Mouse (Mus musculus): ENCODE data around the gene Stard5. TPM values are rescaled to one million over a fixed set of nuclear protein-coding genes. Genes with fewer than 3 reads are reported as not detected.
A peak's percentile ranks its signal among the peaks of the same experiment; 100 is the strongest.

Stard5 gene
- total RNA-seq, 4 experiments from 2014 or later, result 7.6 to 11.6 (median 9.3) TPM

GRCm38 (mm10) chr7:83632682-83633120, 942 bp downstream of the Stard5 start:
- no peak for DNase-seq (ENCODE audit: low spot score)

- DNase-seq (ENCODE audit: low spot score), result no peak
Observed at GRCm38 (mm10) chr7:83633856-83634255, 2.1 kb downstream of the Stard5 start.

- no peak for DNase-seq (ENCODE audit: low spot score)
Observed at GRCm38 (mm10) chr7:83635726-83636125, 4.0 kb downstream of the Stard5 start.

DNA sequence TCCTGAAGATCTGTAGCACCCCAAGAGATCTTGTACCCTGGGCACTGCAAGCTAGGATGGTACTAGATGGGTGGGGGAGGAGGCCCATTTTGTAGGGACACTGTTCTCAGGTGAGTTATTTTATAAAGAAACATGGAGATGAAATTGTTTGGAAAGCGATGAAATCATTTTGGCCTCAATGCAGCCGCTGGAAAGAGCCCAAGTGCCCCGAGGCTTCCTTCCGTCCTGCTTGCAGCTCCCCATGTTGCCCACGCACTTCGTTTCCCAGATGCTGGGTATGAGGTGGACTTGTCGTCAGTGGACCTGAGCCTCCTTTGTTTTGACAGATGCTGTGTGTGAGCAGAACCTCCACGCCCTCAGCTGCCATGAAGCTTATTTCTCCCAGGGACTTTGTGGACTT, 4.7 kb downstream of the Stard5 start:
- no peak for DNase-seq (ENCODE audit: low spot score)

- no peak for DNase-seq (ENCODE audit: low spot score)
Observed at GRCm38 (mm10) chr7:83637781-83638583, 6.2 kb downstream of the Stard5 start.

DNA sequence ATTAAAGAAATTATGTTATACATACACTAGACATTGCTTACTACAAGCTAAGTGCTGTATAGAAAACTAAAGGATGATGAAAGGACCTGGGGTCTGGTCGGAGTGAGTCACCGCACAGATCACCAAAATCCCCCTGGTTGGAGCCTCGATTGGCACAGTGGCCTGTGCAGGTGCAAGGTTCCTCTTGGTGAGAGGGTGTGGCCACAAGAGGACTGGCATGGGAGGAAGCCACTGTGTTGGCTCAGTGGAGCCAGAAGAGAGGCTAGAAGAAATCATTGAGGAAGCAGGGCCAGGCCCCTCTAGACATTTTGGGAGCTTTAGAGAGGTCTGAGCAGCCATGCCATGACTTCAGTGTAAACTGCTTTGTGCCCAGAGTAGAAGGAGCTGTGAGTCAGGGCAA, 7.3 kb downstream of the Stard5 start:
- DNase-seq (ENCODE audit: low spot score), result no peak

- DNase-seq (ENCODE audit: low spot score), result no peak
Observed at GRCm38 (mm10) chr7:83640581-83640980, 8.8 kb downstream of the Stard5 start.

- no peak for DNase-seq (ENCODE audit: low spot score)
Observed at GRCm38 (mm10) chr7:83641163-83641562, 9.4 kb downstream of the Stard5 start.

GRCm38 (mm10) chr7:83643581-83643980, 11.8 kb downstream of the Stard5 start:
- no peak for DNase-seq (ENCODE audit: low spot score)

DNA sequence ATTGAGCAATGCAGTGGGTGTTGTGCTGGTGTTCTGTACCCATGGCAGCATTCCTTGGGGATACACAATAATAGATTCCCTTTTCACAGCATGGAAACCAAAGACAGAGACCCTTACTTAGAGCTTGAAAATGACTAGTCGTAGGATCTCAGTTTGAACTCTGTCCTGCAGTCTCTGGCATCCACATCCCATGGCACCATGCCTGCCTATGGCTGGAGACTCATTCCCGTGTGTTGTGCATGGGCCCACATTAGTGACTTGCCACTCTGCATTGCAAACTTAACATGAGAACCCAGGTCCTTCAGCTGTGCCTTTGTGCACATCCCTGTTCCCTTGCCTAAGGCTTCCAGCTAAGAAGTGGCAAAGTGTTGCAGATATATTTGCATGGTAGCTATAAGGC, 13.0 kb downstream of the Stard5 start:
- DNase-seq (ENCODE audit: low spot score), result no peak

GRCm38 (mm10) chr7:83645476-83645875, 13.7 kb downstream of the Stard5 start:
- DNase-seq (ENCODE audit: low spot score), result no peak

- no peak for DNase-seq (ENCODE audit: low spot score)
Observed at GRCm38 (mm10) chr7:83648807-83649206, 17.0 kb downstream of the Stard5 start.

DNA sequence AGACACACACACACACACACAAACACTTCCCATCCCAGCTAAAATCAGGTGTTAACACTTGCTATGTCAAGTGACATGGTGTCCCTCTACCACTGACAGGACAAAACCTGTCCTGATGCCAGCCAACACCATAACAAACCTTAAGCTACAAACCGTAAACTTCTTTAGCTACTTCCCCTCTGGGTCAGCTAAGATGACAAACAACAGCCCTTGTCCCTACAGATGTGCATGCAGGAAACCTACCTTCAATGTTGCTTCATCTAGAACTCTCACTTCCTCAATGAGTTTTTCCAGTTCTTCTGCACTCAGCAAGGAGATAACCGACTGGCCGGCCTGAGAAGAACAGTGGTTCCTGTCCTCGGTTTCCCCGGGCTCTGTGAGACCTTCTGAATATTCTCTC, 18.9 kb downstream of the Stard5 start:
- no peak for DNase-seq (ENCODE audit: low spot score)

GRCm38 (mm10) chr7:83652498-83652897, 20.7 kb downstream of the Stard5 start:
- DNase-seq (ENCODE audit: low spot score), result no peak

DNA sequence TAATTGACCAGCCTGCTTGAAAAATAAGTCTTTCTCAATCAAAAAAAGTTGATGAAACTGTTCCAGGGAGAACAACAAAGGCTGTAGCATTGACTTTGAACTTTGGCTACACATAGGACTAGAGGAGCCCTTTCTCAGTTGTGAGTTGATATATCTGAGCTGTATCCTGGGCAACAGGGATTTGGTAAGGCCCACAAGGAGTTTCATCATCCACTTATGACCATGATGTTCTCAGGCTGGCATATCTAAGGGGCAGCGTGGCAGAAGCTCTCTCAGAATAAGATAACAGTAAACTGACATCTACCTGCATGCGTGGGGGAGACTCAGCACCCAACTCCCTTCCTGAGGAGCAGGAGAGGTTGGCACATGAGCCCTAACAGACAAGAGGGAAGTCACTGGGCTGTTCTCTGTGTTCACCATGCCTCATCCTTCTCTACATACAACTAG, 21.9 kb downstream of the Stard5 start:
- DNase-seq (ENCODE audit: low spot score), result no peak

DNA sequence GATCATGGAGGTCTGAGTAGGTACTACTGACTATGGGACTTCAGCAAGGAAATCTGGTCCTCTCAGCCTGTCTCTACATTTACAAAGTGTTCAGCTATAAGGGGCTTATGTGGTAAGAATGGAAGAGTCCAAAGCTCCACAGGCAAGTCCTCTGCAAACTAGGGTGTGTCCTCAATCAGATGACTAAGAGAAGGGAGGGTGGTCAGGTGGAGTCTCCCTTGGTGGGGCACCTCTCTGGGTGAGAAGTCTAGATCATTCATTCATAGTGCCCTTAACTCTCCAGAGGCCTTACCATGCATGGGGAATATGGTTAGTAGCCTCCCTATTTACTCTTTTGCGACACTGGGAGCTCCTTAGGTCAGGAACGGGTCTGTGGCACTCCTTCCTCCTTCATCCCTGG, 22.4 kb downstream of the Stard5 start:
- DNase-seq (ENCODE audit: low spot score), result no peak

- DNase-seq (ENCODE audit: low spot score), result peak; percentile 69
Observed at GRCm38 (mm10) chr7:83654938-83655630, 23.3 kb downstream of the Stard5 start.

DNA sequence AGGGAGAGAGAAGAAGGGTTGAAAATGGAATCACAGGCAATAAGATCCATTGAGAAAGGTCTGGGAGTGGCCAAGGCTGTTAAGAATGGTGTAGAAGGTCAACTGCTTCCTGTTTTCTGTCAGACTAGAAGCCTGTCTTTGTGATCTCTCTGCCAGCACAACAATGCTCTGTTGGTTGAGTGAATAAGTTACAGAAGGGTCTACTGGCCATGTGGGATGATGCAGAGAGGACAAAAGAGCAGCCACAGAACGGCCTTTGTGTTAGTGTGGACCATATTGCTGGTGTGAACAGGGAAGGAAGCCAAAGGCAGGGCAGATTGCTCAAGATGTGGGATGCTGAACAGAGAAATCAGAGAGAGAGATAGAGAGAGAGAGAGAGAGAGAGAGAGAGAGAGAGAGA, 27.0 kb downstream of the Stard5 start:
- peak; percentile 37 for DNase-seq (ENCODE audit: low spot score)

DNA sequence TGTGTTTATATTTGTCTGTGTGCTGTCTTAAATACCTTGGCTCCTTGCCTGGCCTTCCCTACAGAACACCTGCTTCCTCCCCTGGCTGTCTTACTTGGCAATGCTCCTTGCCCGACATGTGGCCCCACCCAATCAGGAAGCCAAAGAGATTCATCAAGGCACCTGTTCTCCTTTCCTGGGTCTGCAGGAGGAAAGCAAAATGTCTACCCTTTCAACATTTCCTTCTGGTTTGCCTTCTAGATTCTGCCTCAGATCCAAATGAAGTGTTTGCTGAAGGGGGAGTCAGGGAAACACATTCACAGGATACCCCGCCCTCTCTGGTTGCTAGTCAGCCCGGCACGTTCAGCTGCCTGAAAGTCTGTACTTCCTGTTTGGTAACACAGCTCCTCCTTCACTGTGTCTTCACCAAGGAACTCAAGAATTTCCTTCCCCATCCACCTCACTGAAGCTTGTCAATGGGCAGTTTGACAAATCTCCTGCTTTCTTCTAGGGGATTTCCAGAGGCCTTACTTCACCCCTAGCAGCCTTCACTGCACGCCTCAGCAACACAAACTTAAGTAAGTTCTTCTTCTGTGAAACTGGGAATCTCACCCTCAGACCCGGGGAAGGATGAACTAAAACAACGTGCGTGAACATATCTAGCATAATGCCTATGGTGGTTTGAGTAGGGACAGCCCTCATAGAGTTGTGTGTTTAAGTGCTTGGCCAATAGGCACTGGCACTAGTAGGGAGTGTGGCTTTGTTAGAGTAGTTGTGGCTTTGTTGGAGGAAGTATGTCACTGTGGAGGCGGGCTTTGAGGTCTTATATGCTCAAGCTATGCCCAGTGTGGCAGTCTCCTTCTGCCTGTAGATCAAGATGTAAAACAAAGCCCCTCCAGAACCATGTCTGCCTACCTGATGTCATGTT, 27.7 kb downstream of the Stard5 start:
- peak; percentile 74 for DNase-seq (ENCODE audit: low spot score)

DNA sequence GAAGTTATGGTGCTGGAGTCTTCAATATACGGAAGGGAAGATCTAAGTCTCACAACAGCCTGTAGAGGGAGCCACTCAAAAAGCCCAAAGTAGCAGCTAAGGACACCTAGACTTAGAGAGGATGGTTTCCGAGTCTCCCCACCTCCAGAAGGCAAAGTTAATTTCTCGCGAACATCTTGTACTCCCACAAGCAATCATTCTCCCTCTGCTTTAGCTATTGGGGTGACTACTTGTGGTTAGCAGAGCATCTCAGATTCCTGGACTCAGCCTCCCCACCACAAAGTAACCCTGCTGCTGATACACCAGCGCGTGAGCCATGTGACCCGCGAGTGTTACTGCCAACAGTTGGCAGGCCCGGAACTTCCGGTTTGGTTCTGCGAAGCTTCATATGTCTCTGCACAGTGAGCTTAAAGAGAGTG, 28.5 kb downstream of the Stard5 start:
- DNase-seq (ENCODE audit: low spot score), result no peak

DNA sequence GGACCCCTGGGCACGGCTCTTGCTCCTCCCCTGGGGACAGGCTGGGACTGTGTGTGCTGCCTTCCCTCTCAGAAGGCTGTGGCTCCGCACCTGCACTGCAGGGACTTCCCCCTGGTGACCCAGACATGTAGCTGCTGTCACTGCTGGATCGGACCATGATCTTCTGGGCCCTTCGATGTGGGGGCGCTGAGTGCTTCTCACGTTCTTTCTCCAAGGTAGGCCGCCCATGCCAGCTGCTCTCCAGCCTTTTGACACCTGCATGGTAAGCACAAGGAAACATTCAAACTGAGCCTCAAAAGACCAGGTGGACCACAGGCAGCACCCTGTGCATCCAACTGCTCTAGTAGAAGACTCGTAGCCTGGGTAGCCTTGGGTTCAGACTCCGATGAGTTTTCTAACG, 29.3 kb downstream of the Stard5 start:
- DNase-seq (ENCODE audit: low spot score), result no peak

- DNase-seq (ENCODE audit: low spot score), result no peak
Observed at GRCm38 (mm10) chr7:83661763-83662162, 30.0 kb downstream of the Stard5 start.
